Mouse (Mus musculus): ENCODE data around the gene Gm17693.
"Not testable (repeated sequence)": the region's sequence is repeated elsewhere in the genome, so short reads cannot be mapped to it uniquely, and the experiment has no call there.

Gene Gm17693

GRCm38 (mm10) chrX:125705144-125705543 lies at the start of gene Gm17693:
Gene Gm17693, plus strand, starts transcription at chrX:125705444.
- not testable (repeated sequence) for DNase-seq
